Mouse (Mus musculus) skeletal muscle tissue, postnatal 0 days (tissue): ENCODE measurements around the gene Barhl2. TPM values are rescaled to one million over a fixed set of nuclear protein-coding genes. Genes with fewer than 3 reads are reported as not detected.

Source experiments
- polyA plus RNA-seq: library from polyadenylated mRNA; unstranded; fragments of >200 nt; fragmentation: Nextera tagmentation; extraction: Ambion mirVana; gene quantifications from 2 replicates; pipeline ENCODE4 v1.2.1, GENCODE M21; 2015

Gene Barhl2
- polyA plus RNA-seq, result not detected in 2 replicates

GRCm38 (mm10) chr5:106457986-106458476, at the start of gene Barhl2:
Gene Barhl2, minus strand, starts transcription at chr5:106458166.

Other genes with a start within 250 kb of the Barhl2 start
- gene Gm17304, start 150.9 kb upstream of the Barhl2 start, polyA plus RNA-seq, result not detected in 2 replicates
- gene Zfp644, start 239.1 kb upstream of the Barhl2 start, polyA plus RNA-seq, result 29.3 and 30.5 TPM in 2 replicates